ENCODE assay signal across 8 mouse cellular contexts in genomic region chr6:97458358-97458757, GRCm38 (mm10).
DNase-seq lines count a peak whose midpoint lies in the region; ATAC-seq and TF ChIP-seq lines count a peak whose summit lies in the region.
"Had no signal": no experiment of that assay in that cellular context is flagged by ENCODE, and none has a peak within 500 bp of the region (broad histone marks: within the 10 kb centered on the region; RNA-seq: fewer than 3 reads in every experiment).

No protein-coding gene starts in this region.

- H3K4me3 ChIP-seq in liver, adult 2 months (ENCODE audit: insufficient read depth, low read depth, low read length) = peak overlapping the region; percentile 21
- H3K4me3 ChIP-seq in forebrain, embryonic 11.5 days (ENCODE audit: low read depth, low read length) = no peak overlapping the region
- H3K4me3 ChIP-seq in hindbrain, embryonic 13.5 days = no peak overlapping the region
- 0 out of 2 replicates have a peak overlapping the region, but pooled peaks have one; percentile 1 for H3K4me3 ChIP-seq in midbrain, postnatal 0 days (ENCODE audit: low read depth, low read length)

- 71% methylated on average over 9 of the region's 9 CpGs for WGBS in liver, adult 2 months
- 12% methylated on average over 9 of the region's 9 CpGs for WGBS in forebrain, embryonic 11.5 days
- WGBS in hindbrain, embryonic 13.5 days = 40% methylated on average over 9 of the region's 9 CpGs
- 11% methylated on average over 9 of the region's 9 CpGs for WGBS in midbrain, postnatal 0 days

- no peak for DNase-seq in liver, adult 2 months (ENCODE audit: extremely low read depth, low read depth, low spot score)
- DNase-seq in liver = no peak
- DNase-seq in forebrain, embryonic 11.5 days (ENCODE audit: low spot score) = no peak
- no peak for DNase-seq in midbrain, postnatal 0 days (ENCODE audit: low spot score)
- no peak for DNase-seq in frontal cortex, postnatal 25 days (ENCODE audit: low spot score in 2 of 2)
- DNase-seq in adrenal gland, postnatal 25 days = no peak

- H3K4me2 ChIP-seq in forebrain, embryonic 11.5 days (ENCODE audit: low read depth, low read length, severe bottlenecking) = peak overlapping the region; percentile 19; the same call in 1 of the 2 replicates
- H3K4me2 ChIP-seq in hindbrain, embryonic 13.5 days = 0 out of 2 replicates have a peak overlapping the region, but pooled peaks have one; percentile 0
- peak overlapping the region; percentile 12; the same call in 1 of the 2 replicates for H3K4me2 ChIP-seq in midbrain, postnatal 0 days (ENCODE audit: low read depth, low read length, poor library complexity, severe bottlenecking)

- H3K27ac ChIP-seq in liver, adult 2 months (replicated peaks; ENCODE audit: insufficient read depth, low read depth, low read length) = peak overlapping the region; percentile 87
- H3K27ac ChIP-seq in forebrain, embryonic 11.5 days (ENCODE audit: low read depth, low read length) = peak overlapping the region; percentile 26; the same call in 1 of the 2 replicates
- peak overlapping the region; percentile 66 for H3K27ac ChIP-seq in hindbrain, embryonic 13.5 days
- 0 out of 2 replicates have a peak overlapping the region, but pooled peaks have one; percentile 32 for H3K27ac ChIP-seq in midbrain, postnatal 0 days (ENCODE audit: low read depth, low read length)
- H3K27ac ChIP-seq: liver, embryonic 14.5 days had no signal

- TF ChIP-seq POLR2A in liver, adult 2 months (IDR thresholded peaks at IDR 0.05; ENCODE audit: extremely low read depth, insufficient read depth, low read length) = no peak

- peaks cover 9% of the 10 kb centered on the region; the same call in 1 of the 2 replicates for H3K4me1 ChIP-seq in liver, adult 2 months (ENCODE audit: control insufficient read depth, insufficient read depth, low read length)
- H3K4me1 ChIP-seq in forebrain, embryonic 11.5 days (replicated peaks; ENCODE audit: control insufficient read depth, insufficient read depth, low read length) = no peaks in the 10 kb centered on the region; the same call in 1 of the 2 replicates
- peaks cover 25% of the 10 kb centered on the region for H3K4me1 ChIP-seq in hindbrain, embryonic 13.5 days (replicated peaks)
- peaks cover 3% of the 10 kb centered on the region; the same call in 1 of the 2 replicates for H3K4me1 ChIP-seq in midbrain, postnatal 0 days (ENCODE audit: insufficient read depth, low read length)

- peak; percentile 81 for ATAC-seq in forebrain, embryonic 11.5 days (replicated peaks; ENCODE audit: low FRiP score)
- no peak for ATAC-seq in hindbrain, embryonic 13.5 days (ENCODE audit: low FRiP score)
- ATAC-seq in midbrain, postnatal 0 days (ENCODE audit: low FRiP score) = no peak

- no peaks in the 10 kb centered on the region for H3K36me3 ChIP-seq in liver, adult 2 months (ENCODE audit: control insufficient read depth, insufficient read depth, low read length)
- no peaks in the 10 kb centered on the region for H3K36me3 ChIP-seq in forebrain, embryonic 11.5 days (ENCODE audit: control insufficient read depth, insufficient read depth, low read length)
- H3K36me3 ChIP-seq in hindbrain, embryonic 13.5 days = no peaks in the 10 kb centered on the region
- H3K36me3 ChIP-seq in midbrain, postnatal 0 days (ENCODE audit: insufficient read depth, low read length) = no peaks in the 10 kb centered on the region

- no peaks in the 10 kb centered on the region for H3K9me3 ChIP-seq in forebrain, embryonic 11.5 days (ENCODE audit: control insufficient read depth, low read length)
- no peaks in the 10 kb centered on the region for H3K9me3 ChIP-seq in hindbrain, embryonic 13.5 days
- no peaks in the 10 kb centered on the region for H3K9me3 ChIP-seq in midbrain, postnatal 0 days (ENCODE audit: low read length)

- H3K9ac ChIP-seq in liver, adult 2 months (ENCODE audit: low read depth, low read length) = peak overlapping the region; percentile 64; the same call in 1 of the 2 replicates
- peak overlapping the region; percentile 5; the same call in 1 of the 2 replicates for H3K9ac ChIP-seq in forebrain, embryonic 11.5 days (ENCODE audit: low read length)
- H3K9ac ChIP-seq in hindbrain, embryonic 13.5 days = no peak overlapping the region
- H3K9ac ChIP-seq in midbrain, postnatal 0 days (replicated peaks; ENCODE audit: low read length, poor library complexity, severe bottlenecking) = no peak overlapping the region
- H3K9ac ChIP-seq: liver, embryonic 14.5 days had no signal

- no peaks in the 10 kb centered on the region for H3K79me2 ChIP-seq in liver, adult 2 months (ENCODE audit: control insufficient read depth, insufficient read depth, low read length)

- H3K27me3 ChIP-seq in liver, adult 2 months (ENCODE audit: control insufficient read depth, insufficient read depth, low read length) = no peaks in the 10 kb centered on the region
- H3K27me3 ChIP-seq in forebrain, embryonic 11.5 days (ENCODE audit: control insufficient read depth, insufficient read depth, low read length) = no peaks in the 10 kb centered on the region
- no peaks in the 10 kb centered on the region for H3K27me3 ChIP-seq in hindbrain, embryonic 13.5 days
- no peaks in the 10 kb centered on the region for H3K27me3 ChIP-seq in midbrain, postnatal 0 days (ENCODE audit: insufficient read depth, low read length)

- no peak for TF ChIP-seq CTCF in liver, adult 2 months (IDR thresholded peaks at IDR 0.05; ENCODE audit: low read depth, low read length)
- TF ChIP-seq CTCF in midbrain, postnatal 0 days (IDR thresholded peaks at IDR 0.05) = no peak

Comparison
In these comparisons a context has a peak if more than half of its experiments do, and no peak if none do; other contexts are left out.
1. H3K27ac ChIP-seq: peak in every context shown above with its lines; median percentile 87 in liver, adult 2 months; 66 in hindbrain, embryonic 13.5 days; 32 in midbrain, postnatal 0 days; 26 in forebrain, embryonic 11.5 days.
2. H3K4me3 ChIP-seq: peak in liver, adult 2 months (single experiment) and midbrain, postnatal 0 days (single experiment); none in forebrain, embryonic 11.5 days (single experiment) and hindbrain, embryonic 13.5 days (single experiment).
3. H3K9ac ChIP-seq: peak in liver, adult 2 months (single experiment) and forebrain, embryonic 11.5 days (single experiment); none in hindbrain, embryonic 13.5 days (single experiment) and midbrain, postnatal 0 days (single experiment).
4. Peak in every context shown above with its lines, with median percentiles within 50 percentile points of each other: H3K4me2 ChIP-seq.